ENCODE assay signal across 13 mouse cellular contexts in genomic region chr3:36400657-36401056, GRCm38 (mm10).
DNase-seq lines count a peak whose midpoint lies in the region; ATAC-seq and TF ChIP-seq lines count a peak whose summit lies in the region.
"Had no signal": no experiment of that assay in that cellular context is flagged by ENCODE, and none has a peak within 500 bp of the region (broad histone marks: within the 10 kb centered on the region; RNA-seq: fewer than 3 reads in every experiment).

No protein-coding gene starts in this region.

- H3K27me3 ChIP-seq in forebrain, embryonic 13.5 days = no peaks in the 10 kb centered on the region
- no peaks in the 10 kb centered on the region for H3K27me3 ChIP-seq in forebrain, embryonic 11.5 days (ENCODE audit: control insufficient read depth, insufficient read depth, low read length)
- H3K27me3 ChIP-seq in heart, embryonic 11.5 days (ENCODE audit: control insufficient read depth, insufficient read depth, low read length) = no peaks in the 10 kb centered on the region
- H3K27me3 ChIP-seq in lung, embryonic 14.5 days (ENCODE audit: insufficient read depth, low read length) = no peaks in the 10 kb centered on the region
- H3K27me3 ChIP-seq: kidney, embryonic 15.5 days; midbrain, embryonic 13.5 days; neural tube, embryonic 13.5 days had no signal

- no peak overlapping the region for H3K4me2 ChIP-seq in forebrain, embryonic 13.5 days
- no peak overlapping the region for H3K4me2 ChIP-seq in forebrain, embryonic 11.5 days (ENCODE audit: low read depth, low read length, severe bottlenecking)
- H3K4me2 ChIP-seq in heart, embryonic 11.5 days = no peak overlapping the region
- H3K4me2 ChIP-seq in lung, embryonic 14.5 days = peak overlapping the region; percentile 46
- H3K4me2 ChIP-seq: kidney, embryonic 15.5 days; midbrain, embryonic 13.5 days; neural tube, embryonic 13.5 days had no signal

- H3K9me3 ChIP-seq in forebrain, embryonic 13.5 days (replicated peaks) = no peaks in the 10 kb centered on the region
- H3K9me3 ChIP-seq in forebrain, embryonic 11.5 days (ENCODE audit: control insufficient read depth, low read length) = no peaks in the 10 kb centered on the region
- H3K9me3 ChIP-seq in heart, embryonic 11.5 days (replicated peaks; ENCODE audit: control insufficient read depth, low read length) = no peaks in the 10 kb centered on the region
- H3K9me3 ChIP-seq in lung, embryonic 14.5 days (ENCODE audit: low read depth, low read length) = no peaks in the 10 kb centered on the region
- H3K9me3 ChIP-seq: kidney, embryonic 15.5 days; midbrain, embryonic 13.5 days; neural tube, embryonic 13.5 days had no signal

- peak; percentile 48; the same call in 1 of the 2 replicates for ATAC-seq in forebrain, embryonic 13.5 days
- ATAC-seq in forebrain, embryonic 11.5 days (replicated peaks; ENCODE audit: low FRiP score) = no peak
- ATAC-seq in heart, embryonic 11.5 days (replicated peaks; ENCODE audit: insufficient number of reproducible peaks, low FRiP score, low TSS enrichment) = no peak
- peak; percentile 95 for ATAC-seq in lung, embryonic 14.5 days (ENCODE audit: insufficient read depth)
- ATAC-seq: midbrain, embryonic 13.5 days had no signal

- no peak overlapping the region for H3K4me3 ChIP-seq in forebrain, embryonic 13.5 days
- no peak overlapping the region for H3K4me3 ChIP-seq in forebrain, embryonic 11.5 days (ENCODE audit: low read depth, low read length)
- no peak overlapping the region for H3K4me3 ChIP-seq in heart, embryonic 11.5 days (ENCODE audit: low read depth, low read length)
- no peak overlapping the region for H3K4me3 ChIP-seq in lung, embryonic 14.5 days (ENCODE audit: low read depth, low read length)
- H3K4me3 ChIP-seq: kidney, embryonic 15.5 days; midbrain, embryonic 13.5 days; neural tube, embryonic 13.5 days had no signal

- no peaks in the 10 kb centered on the region for H3K4me1 ChIP-seq in forebrain, embryonic 13.5 days
- H3K4me1 ChIP-seq in forebrain, embryonic 11.5 days (replicated peaks; ENCODE audit: control insufficient read depth, insufficient read depth, low read length) = no peaks in the 10 kb centered on the region
- H3K4me1 ChIP-seq in heart, embryonic 11.5 days (ENCODE audit: control insufficient read depth, insufficient read depth, low read length) = no peaks in the 10 kb centered on the region
- H3K4me1 ChIP-seq in lung, embryonic 14.5 days (ENCODE audit: insufficient read depth) = no peaks in the 10 kb centered on the region
- H3K4me1 ChIP-seq: kidney, embryonic 15.5 days; midbrain, embryonic 13.5 days; neural tube, embryonic 13.5 days had no signal

- H3K9ac ChIP-seq in forebrain, embryonic 13.5 days = no peak overlapping the region
- H3K9ac ChIP-seq in forebrain, embryonic 11.5 days (ENCODE audit: low read length) = no peak overlapping the region
- no peak overlapping the region for H3K9ac ChIP-seq in heart, embryonic 11.5 days (ENCODE audit: low read depth, low read length)
- no peak overlapping the region for H3K9ac ChIP-seq in lung, embryonic 14.5 days
- H3K9ac ChIP-seq: kidney, embryonic 15.5 days; midbrain, embryonic 13.5 days; neural tube, embryonic 13.5 days had no signal

- 80% methylated on average over 10 of the region's 10 CpGs for WGBS in forebrain, embryonic 13.5 days
- WGBS in forebrain, embryonic 11.5 days = 87% methylated on average over 10 of the region's 10 CpGs
- WGBS in heart, embryonic 11.5 days (ENCODE audit: insufficient replicate concordance) = 69% methylated on average over 10 of the region's 10 CpGs
- 30% methylated on average over 10 of the region's 10 CpGs for WGBS in lung, embryonic 14.5 days

- H3K27ac ChIP-seq in forebrain, embryonic 13.5 days = no peak overlapping the region
- no peak overlapping the region for H3K27ac ChIP-seq in forebrain, embryonic 11.5 days (ENCODE audit: low read depth, low read length)
- no peak overlapping the region for H3K27ac ChIP-seq in heart, embryonic 11.5 days (ENCODE audit: low read depth, low read length)
- no peak overlapping the region for H3K27ac ChIP-seq in lung, embryonic 14.5 days (ENCODE audit: low read depth)
- H3K27ac ChIP-seq: kidney, embryonic 15.5 days; midbrain, embryonic 13.5 days; neural tube, embryonic 13.5 days had no signal

- no peaks in the 10 kb centered on the region for H3K36me3 ChIP-seq in forebrain, embryonic 13.5 days (ENCODE audit: poor library complexity, severe bottlenecking)
- no peaks in the 10 kb centered on the region for H3K36me3 ChIP-seq in forebrain, embryonic 11.5 days (ENCODE audit: control insufficient read depth, insufficient read depth, low read length)
- H3K36me3 ChIP-seq in heart, embryonic 11.5 days (ENCODE audit: control insufficient read depth, insufficient read depth, low read length) = no peaks in the 10 kb centered on the region
- H3K36me3 ChIP-seq in lung, embryonic 14.5 days (ENCODE audit: insufficient read depth) = no peaks in the 10 kb centered on the region
- H3K36me3 ChIP-seq: kidney, embryonic 15.5 days; midbrain, embryonic 13.5 days; neural tube, embryonic 13.5 days had no signal

- no peak for TF ChIP-seq CTCF in lung, embryonic 14.5 days (IDR thresholded peaks at IDR 0.05; ENCODE audit: low read depth)

- DNase-seq in forebrain, embryonic 11.5 days (ENCODE audit: low spot score) = no peak
- peak; percentile 21 for DNase-seq in heart, adult 8-10 months (ENCODE audit: low spot score)
- DNase-seq in lung, embryonic 14.5 days = peak; percentile 90
- DNase-seq in lung, postnatal 25 days (ENCODE audit: low spot score) = no peak
- peak; percentile 15 for DNase-seq in lung, postnatal 14 days
- no peak for DNase-seq in kidney, adult 18-20 months
- DNase-seq: adrenal gland, postnatal 10 days; thymus, postnatal 14 days had no signal

Comparison
In these comparisons a context has a peak if more than half of its experiments do, and no peak if none do; other contexts are left out.
1. ATAC-seq: peak in forebrain, embryonic 13.5 days (single experiment) and lung, embryonic 14.5 days (single experiment); none in forebrain, embryonic 11.5 days (single experiment) and heart, embryonic 11.5 days (single experiment).
2. DNase-seq: peak in heart, adult 8-10 months (single experiment), lung, embryonic 14.5 days (single experiment) and lung, postnatal 14 days (single experiment); none in forebrain, embryonic 11.5 days (single experiment), lung, postnatal 25 days (single experiment) and kidney, adult 18-20 months (single experiment).